Mouse (Mus musculus) MEL (cell line): ENCODE results near the gene Zfp28. TPM values are rescaled to one million over a fixed set of nuclear protein-coding genes. Genes with fewer than 3 reads are reported as not detected.

Experiments
- DNase-seq: peaks from one replicate; pipeline ENCODE4 v3.0.0; 2011; ENCODE audit warnings: low read depth, low spot score
- H3K27ac ChIP-seq: 2 replicates; pipeline ENCODE4 v1.5.1; 2012; ENCODE audit warnings: low read depth, mild to moderate bottlenecking, control low read depth, low read length, moderate library complexity; ENCODE audit not compliant: control insufficient read depth
- H3K27me3 ChIP-seq, 2 experiments: fragments of 150-350 bp in 1 of 2; sonication (generic) in 1 of 2; 2 replicates each; pipeline ENCODE4 v1.6.1; 2012; ENCODE audit warnings: low read length in 2 of 2, mild to moderate bottlenecking in 2 of 2, improper control_type of control experiment in 1 of 2, moderate library complexity in 1 of 2; ENCODE audit not compliant: insufficient read depth in 2 of 2, control insufficient read depth in 1 of 2
- H3K36me3 ChIP-seq, 2 experiments: 2 replicates each; pipeline ENCODE4 v1.6.1; 2012 to 2014; ENCODE audit warnings: low read length in 2 of 2, improper control_type of control experiment in 1 of 2, inconsistent platforms in 1 of 2, mild to moderate bottlenecking in 1 of 2; ENCODE audit not compliant: insufficient read depth in 2 of 2, control insufficient read depth in 1 of 2
- H3K4me1 ChIP-seq, 2 experiments: fragments of 150-350 bp in 1 of 2; sonication (generic) in 1 of 2; 2 replicates each; pipeline ENCODE4 v1.6.1; 2012; ENCODE audit warnings: low read length in 2 of 2, improper control_type of control experiment in 1 of 2, mild to moderate bottlenecking in 1 of 2; ENCODE audit not compliant: insufficient read depth in 2 of 2, control insufficient read depth in 1 of 2
- H3K4me3 ChIP-seq, 2 experiments: fragments of 150-350 bp in 1 of 2; sonication (generic) in 1 of 2; 2 replicates each; pipeline ENCODE4 v1.5.1; 2012; ENCODE audit warnings: low read depth in 2 of 2, low read length in 2 of 2, mild to moderate bottlenecking in 2 of 2, moderate library complexity in 2 of 2, control low read depth in 1 of 2, improper control_type of control experiment in 1 of 2; ENCODE audit not compliant: control insufficient read depth in 1 of 2, insufficient read depth in 1 of 2
- H3K79me2 ChIP-seq: 2 replicates; pipeline ENCODE4 v1.6.1; 2012; ENCODE audit warnings: mild to moderate bottlenecking, low read length, moderate library complexity; ENCODE audit not compliant: control insufficient read depth, poor library complexity, insufficient read depth
- H3K9ac ChIP-seq: 2 replicates; pipeline ENCODE4 v1.6.1; 2012; ENCODE audit warnings: low read depth, mild to moderate bottlenecking, control low read depth, low read length, moderate library complexity; ENCODE audit not compliant: control insufficient read depth, poor library complexity, severe bottlenecking
- H3K9me3 ChIP-seq: fragments of 150-350 bp; sonication (generic); replicated peaks from 2 replicates; pipeline ENCODE4 v1.6.1; 2012; ENCODE audit warnings: mild to moderate bottlenecking, low read length, improper control_type of control experiment, moderate library complexity; ENCODE audit not compliant: insufficient read depth
- CHD1 ChIP-seq: IDR thresholded peaks from 2 replicates; pipeline ENCODE4 v1.6.1; 2012; ENCODE audit warnings: low read depth, mild to moderate bottlenecking, inconsistent platforms, low read length, improper control_type of control experiment
- E2F4 ChIP-seq: IDR thresholded peaks from 2 replicates; pipeline ENCODE4 v1.6.1; 2011; ENCODE audit warnings: low read depth, low read length, improper control_type of control experiment, borderline replicate concordance
- ELF1 ChIP-seq: IDR thresholded peaks from 2 replicates; pipeline ENCODE4 v1.6.1; 2014; ENCODE audit warnings: low read depth, mild to moderate bottlenecking, inconsistent platforms, low read length, improper control_type of control experiment, moderate library complexity
- EP300 ChIP-seq, 2 experiments: IDR thresholded peaks; 2 replicates each; pipeline ENCODE4 v1.6.1; 2011; ENCODE audit warnings: improper control_type of control experiment in 2 of 2, low read length in 2 of 2, low read depth in 1 of 2, mild to moderate bottlenecking in 1 of 2
- ETS1 ChIP-seq: IDR thresholded peaks from 2 replicates; pipeline ENCODE4 v1.6.1; 2012; ENCODE audit warnings: low read depth, mild to moderate bottlenecking, inconsistent platforms, low read length, improper control_type of control experiment, moderate library complexity
- GABPA ChIP-seq: IDR thresholded peaks from 2 replicates; pipeline ENCODE4 v1.6.1; 2012; ENCODE audit warnings: low read depth, mild to moderate bottlenecking, inconsistent platforms, low read length, improper control_type of control experiment, moderate library complexity
- GATA1 ChIP-seq: IDR thresholded peaks from 2 replicates; pipeline ENCODE4 v1.6.1; 2011; ENCODE audit warnings: low read depth, low read length, improper control_type of control experiment
- HCFC1 ChIP-seq: IDR thresholded peaks from 2 replicates; pipeline ENCODE4 v1.6.1; 2012; ENCODE audit warnings: low read depth, mild to moderate bottlenecking, inconsistent platforms, low read length, improper control_type of control experiment, moderate library complexity
- JUND ChIP-seq: IDR thresholded peaks from 2 replicates; pipeline ENCODE4 v1.6.1; 2011; ENCODE audit warnings: low read depth, mild to moderate bottlenecking, improper control_type of control experiment, low read length
- KAT2A ChIP-seq: conservative IDR thresholded peaks from 2 replicates; pipeline ENCODE4 v1.6.1; 2012; ENCODE audit warnings: low read depth, low read length, improper control_type of control experiment, inconsistent platforms
- MAFK ChIP-seq: IDR thresholded peaks from 2 replicates; pipeline ENCODE4 v1.6.1; 2011; ENCODE audit warnings: low read depth, mild to moderate bottlenecking, low read length, improper control_type of control experiment, borderline replicate concordance
- MXI1 ChIP-seq: IDR thresholded peaks from 2 replicates; pipeline ENCODE4 v1.6.1; 2011; ENCODE audit warnings: mild to moderate bottlenecking, low read depth, low read length, improper control_type of control experiment
- MYB ChIP-seq: IDR thresholded peaks from 2 replicates; pipeline ENCODE4 v1.6.1; 2011; ENCODE audit warnings: mild to moderate bottlenecking, low read depth, low read length, improper control_type of control experiment
- MYC ChIP-seq: IDR thresholded peaks from 2 replicates; pipeline ENCODE4 v1.6.1; 2011; ENCODE audit warnings: low read depth, mild to moderate bottlenecking, low read length, improper control_type of control experiment, moderate library complexity
- NELFE ChIP-seq: IDR thresholded peaks from 2 replicates; pipeline ENCODE4 v1.6.1; 2011; ENCODE audit warnings: low read depth, low read length, improper control_type of control experiment
- NRF1 ChIP-seq: IDR thresholded peaks from 2 replicates; pipeline ENCODE4 v1.6.1; 2014; ENCODE audit warnings: low read depth, mild to moderate bottlenecking, inconsistent platforms, low read length, improper control_type of control experiment, moderate library complexity; ENCODE audit not compliant: poor library complexity, insufficient read depth, severe bottlenecking
- POLR2A ChIP-seq, 2 experiments: IDR thresholded peaks; 2 replicates each; pipeline ENCODE4 v1.6.1; 2011 to 2012; ENCODE audit warnings: low read length in 2 of 2, mild to moderate bottlenecking in 2 of 2, control low read depth in 1 of 2, improper control_type of control experiment in 1 of 2, low read depth in 1 of 2, moderate library complexity in 1 of 2; ENCODE audit not compliant: control insufficient read depth in 1 of 2, insufficient read depth in 1 of 2, poor library complexity in 1 of 2
- POLR2AphosphoS5 ChIP-seq: IDR thresholded peaks from 2 replicates; pipeline ENCODE4 v1.6.1; 2012; ENCODE audit warnings: low read depth, borderline replicate concordance, mild to moderate bottlenecking, inconsistent platforms, low read length, moderate library complexity, mixed read lengths
- TAL1 ChIP-seq: IDR thresholded peaks from 2 replicates; pipeline ENCODE4 v1.6.1; 2012; ENCODE audit warnings: mild to moderate bottlenecking, inconsistent platforms, low read length, moderate library complexity, mixed read lengths
- TBP ChIP-seq: IDR thresholded peaks from 2 replicates; pipeline ENCODE4 v1.8.0; 2011; ENCODE audit warnings: low read depth, low read length, improper control_type of control experiment
- USF2 ChIP-seq, 2 experiments: IDR thresholded peaks; 2 replicates each; pipeline ENCODE4 v1.6.1; 2011 to 2012; ENCODE audit warnings: improper control_type of control experiment in 2 of 2, low read length in 2 of 2, borderline replicate concordance in 1 of 2, inconsistent platforms in 1 of 2, low read depth in 1 of 2, mild to moderate bottlenecking in 1 of 2; ENCODE audit not compliant: insufficient read depth in 1 of 2
- ZC3H11A ChIP-seq: IDR thresholded peaks from 2 replicates; pipeline ENCODE4 v1.6.1; 2012; ENCODE audit warnings: low read depth, mild to moderate bottlenecking, inconsistent platforms, low read length, improper control_type of control experiment
- ZKSCAN1 ChIP-seq: IDR thresholded peaks from 2 replicates; pipeline ENCODE4 v1.6.1; 2012; ENCODE audit warnings: low read depth, mild to moderate bottlenecking, inconsistent platforms, low read length, improper control_type of control experiment, moderate library complexity
- ZMIZ1 ChIP-seq: IDR thresholded peaks from 2 replicates; pipeline ENCODE4 v1.6.1; 2012; ENCODE audit warnings: low read depth, mild to moderate bottlenecking, inconsistent platforms, low read length, improper control_type of control experiment, moderate library complexity
- ZNF384 ChIP-seq: IDR thresholded peaks from 2 replicates; pipeline ENCODE4 v1.6.1; 2012; ENCODE audit warnings: low read depth, mild to moderate bottlenecking, inconsistent platforms, low read length, improper control_type of control experiment
- polyA plus RNA-seq, 2 experiments: library from polyadenylated mRNA; stranded (reverse) in 1 of 2; unstranded in 1 of 2; fragments of >175 nt in 1 of 2; fragments of >200 nt in 1 of 2; gene quantifications; 2 replicates each; pipeline versions ENCODE4 v1.2.1 to v1.2.4; 2012; ENCODE audit warnings: low replicate concordance in 2 of 2, low read depth in 1 of 2; ENCODE audit not compliant: insufficient read length in 2 of 2, insufficient read depth in 1 of 2, missing spikeins in 1 of 2
- total RNA-seq: library from RNA; depleted of rRNA; stranded (reverse); fragments of 300-350 nt; gene quantifications from 2 replicates; pipeline ENCODE4 v1.2.3, GENCODE M21; 2012

The Zfp28 gene
- total and polyA plus RNA-seq, 3 experiments = 2.8 to 3.3 TPM; not detected in 1

GRCm38 (mm10) chr7:6414626-6415441 is 31.7 kb downstream of the Zfp28 start:
- Histone ChIP-seq H3K9ac (no peak overlapping the region), H3K27me3 (no peaks in the 10 kb centered on the region), H3K4me1 (no peaks in the 10 kb centered on the region), H3K79me2 (no peaks in the 10 kb centered on the region), H3K9me3 (no peaks in the 10 kb centered on the region), H3K36me3 (no peaks in the 10 kb centered on the region), H3K27ac (no peak overlapping the region), H3K4me3 (no peak overlapping the region)
- TF ChIP-seq JUND (no peak), NRF1 (no peak), KAT2A (no peak), TBP (no peak), E2F4 (no peak), GABPA (no peak), ZC3H11A (no peak), MXI1 (no peak), POLR2A (IDR thresholded peaks at IDR 0.05; ENCODE audit: control insufficient read depth in 1 of 2, insufficient read depth in 1 of 2, low read depth in 1 of 2, low read length in 2 of 2, poor library complexity in 1 of 2) (no peak), MYC (no peak), MYB (no peak), ELF1 (no peak), HCFC1 (no peak)
- no peak for DNase-seq

GRCm38 (mm10) chr7:6415442-6415787 is 32.3 kb downstream of the Zfp28 start:
- no peak for TF ChIP-seq ZMIZ1
- TF ChIP-seq MAFK = no peak
- no peak for TF ChIP-seq MXI1
- no peak for TF ChIP-seq GATA1
- TF ChIP-seq KAT2A = no peak
- no peak for TF ChIP-seq ZNF384
- TF ChIP-seq ZC3H11A = no peak
- no peak for TF ChIP-seq MYC
- TF ChIP-seq USF2 (IDR thresholded peaks at IDR 0.05; ENCODE audit: borderline replicate concordance in 1 of 2, insufficient read depth in 1 of 2, low read depth in 1 of 2, low read length in 2 of 2) = no peak
- no peak for TF ChIP-seq ZKSCAN1
- no peak for TF ChIP-seq ETS1
- TF ChIP-seq CHD1 = no peak
- no peak for TF ChIP-seq TAL1
- no peak for TF ChIP-seq NELFE
- no peak for TF ChIP-seq EP300 (IDR thresholded peaks at IDR 0.05; ENCODE audit: low read depth in 1 of 2, low read length in 2 of 2)
- no peak for TF ChIP-seq POLR2A (IDR thresholded peaks at IDR 0.05; ENCODE audit: control insufficient read depth in 1 of 2, insufficient read depth in 1 of 2, low read depth in 1 of 2, low read length in 2 of 2, poor library complexity in 1 of 2)
- no peak for TF ChIP-seq POLR2AphosphoS5
- no peak for TF ChIP-seq MYB
- H3K79me2 ChIP-seq = no peaks in the 10 kb centered on the region
- no peak overlapping the region for H3K9ac ChIP-seq
- no peaks in the 10 kb centered on the region for H3K36me3 ChIP-seq
- no peaks in the 10 kb centered on the region for H3K9me3 ChIP-seq
- no peak overlapping the region for H3K27ac ChIP-seq
- no peak for DNase-seq
- H3K27me3 ChIP-seq = no peaks in the 10 kb centered on the region
- no peaks in the 10 kb centered on the region for H3K4me1 ChIP-seq
- no peak overlapping the region for H3K4me3 ChIP-seq
